25 mouse cellular contexts compared by ENCODE assay signal in the genomic region with DNA sequence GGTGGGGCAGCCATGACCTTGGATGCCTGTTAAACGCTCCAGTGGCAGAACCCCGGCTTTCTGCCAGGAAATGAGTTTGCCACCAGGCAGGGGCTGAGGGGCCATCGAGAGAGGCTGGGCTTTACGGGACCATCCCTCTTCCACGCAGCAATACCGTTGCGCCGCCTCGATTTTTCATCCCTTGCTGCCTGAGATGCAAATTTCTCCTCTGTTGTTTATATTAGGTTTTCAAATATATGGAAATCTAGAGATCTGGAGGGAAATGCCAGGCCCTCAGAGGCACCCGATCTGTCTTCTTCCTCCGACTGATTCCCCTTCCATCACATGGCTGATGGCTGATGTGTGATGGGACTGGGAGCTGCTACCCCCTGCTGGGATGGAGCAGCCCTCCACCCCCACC.
DNase-seq lines count a peak whose midpoint lies in the region; ATAC-seq lines count a peak whose summit lies in the region.
"Had no signal": no experiment of that assay in that cellular context is flagged by ENCODE, and none has a peak within 500 bp of the region (broad histone marks: within the 10 kb centered on the region; RNA-seq: fewer than 3 reads in every experiment).

No protein-coding gene starts in this region.

- H3K9me3 ChIP-seq in forebrain, embryonic 15.5 days: no peaks in the 10 kb centered on the region
- no peaks in the 10 kb centered on the region for H3K9me3 ChIP-seq in forebrain, embryonic 11.5 days (ENCODE audit: control insufficient read depth, low read length)
- no peaks in the 10 kb centered on the region for H3K9me3 ChIP-seq in hindbrain, embryonic 13.5 days
- no peaks in the 10 kb centered on the region for H3K9me3 ChIP-seq in hindbrain, embryonic 11.5 days (ENCODE audit: control insufficient read depth, low read length)
- no peaks in the 10 kb centered on the region for H3K9me3 ChIP-seq in midbrain, embryonic 15.5 days
- H3K9me3 ChIP-seq: forebrain, embryonic 12.5 days; heart, embryonic 10.5 days; limb, embryonic 12.5 days; liver, embryonic 15.5 days; lung, embryonic 15.5 days had no signal

- no peak for ATAC-seq in forebrain, embryonic 15.5 days (replicated peaks)
- no peak for ATAC-seq in forebrain, embryonic 11.5 days (replicated peaks; ENCODE audit: low FRiP score)
- no peak for ATAC-seq in hindbrain, embryonic 13.5 days (ENCODE audit: low FRiP score)
- no peak for ATAC-seq in hindbrain, embryonic 11.5 days (ENCODE audit: low FRiP score)
- ATAC-seq in midbrain, embryonic 15.5 days (replicated peaks): no peak
- ATAC-seq: inflammation-experienced regulatory T-cells, adult 6 months; Patski had no signal

- H3K27me3 ChIP-seq in forebrain, embryonic 15.5 days: no peaks in the 10 kb centered on the region
- H3K27me3 ChIP-seq in forebrain, embryonic 11.5 days (ENCODE audit: control insufficient read depth, insufficient read depth, low read length): no peaks in the 10 kb centered on the region
- 0 out of 2 replicates have a peak, but pooled peaks cover 6% of the 10 kb centered on the region for H3K27me3 ChIP-seq in hindbrain, embryonic 13.5 days
- H3K27me3 ChIP-seq in hindbrain, embryonic 11.5 days (ENCODE audit: control insufficient read depth, insufficient read depth, low read length): no peaks in the 10 kb centered on the region
- no peaks in the 10 kb centered on the region for H3K27me3 ChIP-seq in midbrain, embryonic 15.5 days (replicated peaks)
- H3K27me3 ChIP-seq: liver, embryonic 15.5 days; lung, embryonic 15.5 days; Patski had no signal

- peak overlapping the region; percentile 56 for H3K27ac ChIP-seq in forebrain, embryonic 15.5 days (replicated peaks)
- H3K27ac ChIP-seq in forebrain, embryonic 11.5 days (ENCODE audit: low read depth, low read length): no peak overlapping the region
- peak overlapping the region; percentile 53 for H3K27ac ChIP-seq in hindbrain, embryonic 13.5 days
- H3K27ac ChIP-seq in hindbrain, embryonic 11.5 days (ENCODE audit: low read depth, low read length): no peak overlapping the region
- peak overlapping the region; percentile 64 for H3K27ac ChIP-seq in midbrain, embryonic 15.5 days
- H3K27ac ChIP-seq: forebrain, embryonic 12.5 days; heart, embryonic 10.5 days; left cerebral cortex, adult 2 months; limb, embryonic 12.5 days; liver, embryonic 15.5 days; lung, embryonic 15.5 days had no signal

- no peak overlapping the region for H3K4me2 ChIP-seq in forebrain, embryonic 15.5 days (replicated peaks)
- H3K4me2 ChIP-seq in forebrain, embryonic 11.5 days (ENCODE audit: low read depth, low read length, severe bottlenecking): no peak overlapping the region
- no peak overlapping the region for H3K4me2 ChIP-seq in hindbrain, embryonic 13.5 days
- H3K4me2 ChIP-seq in hindbrain, embryonic 11.5 days (replicated peaks; ENCODE audit: low read depth, low read length): no peak overlapping the region
- H3K4me2 ChIP-seq in midbrain, embryonic 15.5 days: no peak overlapping the region
- H3K4me2 ChIP-seq: forebrain, embryonic 12.5 days; limb, embryonic 12.5 days; liver, embryonic 15.5 days; lung, embryonic 15.5 days had no signal

- H3K36me3 ChIP-seq in forebrain, embryonic 15.5 days: no peaks in the 10 kb centered on the region
- H3K36me3 ChIP-seq in forebrain, embryonic 11.5 days (ENCODE audit: control insufficient read depth, insufficient read depth, low read length): no peaks in the 10 kb centered on the region
- no peaks in the 10 kb centered on the region for H3K36me3 ChIP-seq in hindbrain, embryonic 13.5 days
- no peaks in the 10 kb centered on the region for H3K36me3 ChIP-seq in hindbrain, embryonic 11.5 days (ENCODE audit: control insufficient read depth, insufficient read depth, low read length)
- H3K36me3 ChIP-seq in midbrain, embryonic 15.5 days (replicated peaks): no peaks in the 10 kb centered on the region
- H3K36me3 ChIP-seq: forebrain, embryonic 12.5 days; heart, embryonic 10.5 days; limb, embryonic 12.5 days; liver, embryonic 15.5 days; lung, embryonic 15.5 days had no signal

- WGBS in forebrain, embryonic 15.5 days: 58% methylated on average over 11 of the region's 11 CpGs
- WGBS in forebrain, embryonic 11.5 days: 82% methylated on average over 11 of the region's 11 CpGs
- WGBS in hindbrain, embryonic 13.5 days: 55% methylated on average over 11 of the region's 11 CpGs
- 73% methylated on average over 11 of the region's 11 CpGs for WGBS in hindbrain, embryonic 11.5 days
- WGBS in midbrain, embryonic 15.5 days: 36% methylated on average over 11 of the region's 11 CpGs

- no peak overlapping the region for H3K9ac ChIP-seq in forebrain, embryonic 15.5 days (replicated peaks)
- H3K9ac ChIP-seq in forebrain, embryonic 11.5 days (ENCODE audit: low read length): no peak overlapping the region
- no peak overlapping the region for H3K9ac ChIP-seq in hindbrain, embryonic 13.5 days
- H3K9ac ChIP-seq in hindbrain, embryonic 11.5 days (ENCODE audit: low read depth, low read length): no peak overlapping the region
- H3K9ac ChIP-seq in midbrain, embryonic 15.5 days: no peak overlapping the region
- H3K9ac ChIP-seq: forebrain, embryonic 12.5 days; limb, embryonic 12.5 days; liver, embryonic 15.5 days; lung, embryonic 15.5 days had no signal

- peaks cover 10% of the 10 kb centered on the region for H3K4me1 ChIP-seq in forebrain, embryonic 15.5 days
- no peaks in the 10 kb centered on the region for H3K4me1 ChIP-seq in forebrain, embryonic 11.5 days (replicated peaks; ENCODE audit: control insufficient read depth, insufficient read depth, low read length)
- H3K4me1 ChIP-seq in hindbrain, embryonic 13.5 days (replicated peaks): peaks cover 6% of the 10 kb centered on the region; the same call in 1 of the 2 replicates
- no peaks in the 10 kb centered on the region for H3K4me1 ChIP-seq in hindbrain, embryonic 11.5 days (replicated peaks; ENCODE audit: control insufficient read depth, insufficient read depth, low read length)
- H3K4me1 ChIP-seq in midbrain, embryonic 15.5 days: peaks cover 7% of the 10 kb centered on the region; the same call in 1 of the 2 replicates
- H3K4me1 ChIP-seq: heart, embryonic 10.5 days; limb, embryonic 12.5 days; liver, embryonic 15.5 days; lung, embryonic 15.5 days had no signal

- no peak overlapping the region for H3K4me3 ChIP-seq in forebrain, embryonic 15.5 days
- H3K4me3 ChIP-seq in forebrain, embryonic 11.5 days (ENCODE audit: low read depth, low read length): no peak overlapping the region
- no peak overlapping the region for H3K4me3 ChIP-seq in hindbrain, embryonic 13.5 days
- H3K4me3 ChIP-seq in hindbrain, embryonic 11.5 days (ENCODE audit: low read depth, low read length): no peak overlapping the region
- H3K4me3 ChIP-seq in midbrain, embryonic 15.5 days: no peak overlapping the region
- H3K4me3 ChIP-seq: erythroblast, embryonic 14.5 days; forebrain, embryonic 12.5 days; heart, embryonic 10.5 days; left cerebral cortex, adult 2 months; limb, embryonic 12.5 days; liver, embryonic 15.5 days; lung, embryonic 15.5 days had no signal

- no peak for DNase-seq in forebrain, embryonic 11.5 days (ENCODE audit: low spot score)
- no peak for DNase-seq in hindbrain, embryonic 11.5 days (ENCODE audit: low spot score)
- DNase-seq in testis, postnatal 10 days (ENCODE audit: low spot score): peak; percentile 32
- DNase-seq in testis, postnatal 14 days (ENCODE audit: low spot score): no peak
- DNase-seq in embryo, embryonic 10 days (ENCODE audit: low spot score): no peak
- DNase-seq: adrenal gland, postnatal 10 days; cerebellum, adult 11 months; cerebellum, adult 9-10 months; gastrocnemius, postnatal 10 days; heart, postnatal 36 days; kidney, adult 11 months; kidney, postnatal 14 days; lung, postnatal 36 days had no signal

Comparison
In these comparisons a context has a peak if more than half of its experiments do, and no peak if none do; other contexts are left out.
1. H3K27ac ChIP-seq: peak in forebrain, embryonic 15.5 days (single experiment), hindbrain, embryonic 13.5 days (single experiment) and midbrain, embryonic 15.5 days (single experiment); none in forebrain, embryonic 11.5 days (single experiment) and hindbrain, embryonic 11.5 days (single experiment).